Mouse (Mus musculus): ENCODE measurements around the gene Pou2f1.

Pou2f1 gene

GRCm38 (mm10) chr1:165848417-165848816 is 154.1 kb downstream of the Pou2f1 start:
- no peak for DNase-seq (ENCODE audit: low spot score)

- DNase-seq (ENCODE audit: low spot score): no peak
These were observed 157.1 kb downstream of the Pou2f1 start for GRCm38 (mm10) chr1:165845366-165845765.

GRCm38 (mm10) chr1:165844956-165845355 is 157.5 kb downstream of the Pou2f1 start:
- DNase-seq (ENCODE audit: low spot score): no peak

DNA sequence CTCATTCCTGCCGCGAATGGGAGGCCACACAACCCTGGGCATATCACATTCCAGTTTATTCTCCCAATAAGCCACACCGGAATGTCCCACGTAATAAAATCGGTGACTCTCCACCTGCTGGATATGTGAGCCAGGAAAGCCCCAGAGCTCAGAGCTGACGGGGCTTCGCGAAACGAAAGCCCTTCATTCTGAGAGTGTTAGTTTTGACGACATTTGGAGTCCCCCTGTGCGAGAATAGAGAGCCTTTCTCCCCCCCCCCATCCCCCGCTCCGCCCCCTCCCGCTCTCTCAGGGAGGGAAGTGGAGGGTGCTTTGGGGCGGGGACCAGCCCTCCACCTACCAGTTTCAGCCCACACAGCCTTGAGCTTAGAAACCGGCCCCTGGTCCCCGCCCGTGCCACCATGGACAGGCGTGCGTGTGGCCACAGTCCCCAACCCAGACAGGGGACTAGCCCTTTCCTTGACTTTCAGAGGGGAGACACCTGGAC is 158.0 kb downstream of the Pou2f1 start:
- no peak for DNase-seq (ENCODE audit: low spot score)

- no peak for DNase-seq (ENCODE audit: low spot score)
These were observed 158.9 kb downstream of the Pou2f1 start for GRCm38 (mm10) chr1:165843586-165843985.

DNA sequence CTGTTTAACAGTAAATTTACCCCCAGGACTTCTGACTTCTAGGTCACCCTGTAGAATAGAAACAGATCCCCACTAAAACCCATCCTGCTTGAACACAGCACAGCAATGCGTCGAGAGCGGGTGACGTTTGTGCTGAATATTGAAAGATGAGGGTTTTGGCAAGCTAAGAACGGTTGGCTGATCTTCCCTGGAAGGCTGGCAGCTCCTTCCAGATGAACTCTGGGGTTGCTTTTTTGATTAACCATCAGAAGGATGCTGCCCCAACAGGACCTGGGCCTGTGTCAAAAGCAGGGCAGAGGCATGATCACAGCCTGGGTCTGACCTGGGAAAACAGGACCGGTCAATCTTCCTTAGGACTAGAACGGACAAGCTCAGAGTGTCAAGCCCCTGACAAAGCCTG is 160.3 kb downstream of the Pou2f1 start:
- DNase-seq (ENCODE audit: low spot score): no peak

DNA sequence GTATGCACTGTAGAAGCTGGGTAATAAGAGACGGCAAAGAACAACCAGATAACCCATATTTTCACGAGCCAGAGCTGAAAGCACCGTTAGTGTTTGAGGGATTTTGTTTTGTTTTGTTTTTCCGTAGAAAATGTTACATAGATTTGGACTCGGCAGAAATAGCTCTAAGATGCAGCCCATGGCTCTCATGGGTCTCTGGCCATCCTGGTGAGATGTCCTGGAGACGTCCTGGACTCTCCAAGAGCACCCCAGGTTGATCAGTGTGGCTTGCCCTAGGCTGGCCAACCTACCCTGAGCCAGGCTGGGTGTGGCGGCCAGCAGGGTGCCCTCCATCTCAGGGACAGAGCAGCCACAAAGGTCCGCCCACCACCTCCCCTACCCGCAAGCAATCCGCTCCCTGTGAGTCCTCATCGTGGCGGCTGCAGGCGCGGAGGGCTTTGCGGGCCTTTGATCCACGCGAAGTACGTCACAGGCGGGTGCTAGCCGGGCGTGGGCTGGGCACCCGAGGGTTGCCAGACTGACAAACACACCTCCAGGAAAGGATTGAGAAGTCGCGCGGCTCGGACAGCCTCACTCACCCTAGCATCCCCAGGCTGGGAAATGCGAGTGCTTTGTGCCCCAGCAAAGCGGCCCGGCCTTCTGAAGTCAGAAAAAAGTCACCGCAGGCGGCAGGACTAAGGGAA is 161.8 kb downstream of the Pou2f1 start:
- DNase-seq (ENCODE audit: low spot score): peak; percentile 14

DNA sequence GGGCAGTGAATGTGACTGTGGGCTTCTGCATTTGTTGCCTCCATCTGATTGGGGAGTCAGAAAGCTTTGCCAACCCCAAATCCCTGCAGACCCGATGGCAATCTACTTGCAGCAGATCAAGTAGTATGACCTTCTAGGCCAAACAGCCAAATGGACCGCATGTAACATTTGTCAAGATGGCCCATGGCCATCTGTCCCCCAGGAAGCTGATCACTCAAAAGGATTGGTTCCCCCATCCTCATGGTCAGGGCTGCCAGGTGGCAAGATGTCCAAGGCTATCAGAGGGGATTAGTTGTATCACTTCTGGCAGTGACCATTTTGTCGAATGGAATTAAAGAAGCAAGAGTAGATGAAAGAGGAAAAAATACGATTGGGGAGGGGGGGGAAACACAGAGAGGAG is 163.3 kb downstream of the Pou2f1 start:
- no peak for DNase-seq (ENCODE audit: low spot score)

GRCm38 (mm10) chr1:165837546-165837945 is 164.9 kb downstream of the Pou2f1 start:
- peak; percentile 78 for DNase-seq (ENCODE audit: low spot score)

DNA sequence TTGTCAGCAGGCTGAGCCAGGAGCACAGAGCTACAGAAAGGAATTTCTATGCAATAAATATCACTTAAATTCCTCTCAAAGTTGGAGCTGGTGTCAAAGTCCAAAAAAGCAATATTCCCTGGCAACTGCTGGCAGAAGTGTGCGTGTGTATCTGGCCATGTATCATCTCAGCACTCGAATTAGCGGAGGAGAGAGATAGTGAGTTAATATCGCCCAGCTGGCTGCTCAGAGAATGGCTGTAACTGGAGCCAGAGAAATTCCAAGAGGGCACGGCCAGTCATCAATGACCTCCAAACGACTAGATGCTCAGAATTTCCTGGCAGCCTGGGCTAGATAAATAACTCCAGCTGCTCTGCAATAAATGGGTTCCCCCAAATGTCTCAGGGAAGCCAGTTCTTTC is 166.0 kb downstream of the Pou2f1 start:
- peak; percentile 66 for DNase-seq (ENCODE audit: low spot score)

DNA sequence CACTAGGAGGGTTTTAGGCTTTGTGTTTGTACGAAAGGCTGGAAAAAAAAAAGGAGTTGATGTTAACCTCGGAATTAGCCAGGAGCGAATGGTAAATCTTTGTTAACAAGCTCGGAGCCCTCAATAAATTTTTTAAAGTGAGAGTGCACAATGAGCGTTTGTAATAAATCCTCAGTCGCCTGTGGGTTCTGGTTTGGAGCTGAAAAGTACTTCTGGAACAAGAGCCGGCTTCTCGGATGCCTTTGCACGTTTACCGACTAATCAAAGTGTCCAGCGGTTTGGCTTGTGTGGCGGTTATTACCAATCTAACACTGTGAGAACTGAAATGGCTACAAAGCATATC is 167.9 kb downstream of the Pou2f1 start:
- DNase-seq (ENCODE audit: low spot score): no peak

GRCm38 (mm10) chr1:165833910-165834632 is 168.4 kb downstream of the Pou2f1 start:
- no peak for DNase-seq (ENCODE audit: low spot score)

DNA sequence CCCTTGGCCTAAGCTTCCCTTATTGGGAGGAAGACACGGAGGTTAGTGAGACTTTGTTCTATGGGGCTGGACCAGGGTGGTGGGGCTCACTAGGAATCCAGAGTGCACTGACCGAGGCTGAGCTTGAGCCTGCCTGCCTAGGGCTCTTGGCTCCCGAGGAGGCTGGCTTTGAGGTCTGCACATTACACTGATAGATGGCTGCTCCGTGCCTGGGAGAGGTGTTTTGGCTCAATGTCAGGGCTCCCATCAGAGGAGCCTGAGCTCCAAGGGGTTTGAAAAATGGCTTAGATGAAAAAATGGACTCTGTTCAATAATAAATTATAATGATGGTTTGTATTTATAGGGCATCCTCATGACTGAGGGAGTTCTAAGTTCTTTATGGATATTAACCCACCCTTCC is 169.2 kb downstream of the Pou2f1 start:
- DNase-seq (ENCODE audit: low spot score): no peak

- DNase-seq (ENCODE audit: low spot score): no peak
These were observed 172.6 kb downstream of the Pou2f1 start for GRCm38 (mm10) chr1:165829890-165830289.

DNA sequence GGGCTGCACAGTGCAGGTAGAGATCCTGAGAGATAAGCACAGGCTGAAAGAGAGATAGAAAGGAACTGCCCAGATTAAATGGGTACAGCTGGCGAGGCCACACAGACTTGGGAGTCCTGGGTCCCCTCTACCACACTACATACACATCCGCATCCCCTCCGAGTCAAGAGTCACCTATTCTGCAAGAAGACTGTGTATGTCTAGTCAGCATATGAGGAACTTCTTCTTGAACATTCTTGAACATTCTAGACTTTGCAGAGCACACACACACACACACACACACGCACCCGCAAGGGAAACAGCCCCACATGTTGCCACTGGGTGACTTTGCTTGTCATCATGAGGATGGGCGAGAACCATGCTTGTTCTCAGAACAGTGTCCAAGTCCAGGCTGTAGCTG is 173.9 kb downstream of the Pou2f1 start:
- no peak for DNase-seq (ENCODE audit: low spot score)

DNA sequence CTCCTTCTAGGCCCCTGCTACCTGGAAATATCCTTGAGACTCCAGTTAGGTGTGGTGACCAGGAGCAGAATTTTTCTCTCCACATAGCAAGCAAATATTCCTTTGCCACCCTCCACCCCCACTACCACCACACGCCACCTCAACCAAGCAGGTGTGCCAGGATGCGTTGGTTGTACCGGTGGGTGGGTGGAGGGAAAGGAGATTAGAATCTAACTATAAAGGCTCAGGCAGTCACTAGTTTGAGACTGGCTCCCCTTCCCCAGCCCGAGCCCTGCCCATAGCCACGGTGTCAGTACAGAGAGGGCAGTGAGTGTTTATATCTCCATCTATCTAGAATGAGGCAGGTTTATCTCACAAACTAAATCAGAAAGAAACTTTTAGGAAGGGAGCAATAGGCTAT is 174.3 kb downstream of the Pou2f1 start:
- no peak for DNase-seq (ENCODE audit: low spot score)

DNA sequence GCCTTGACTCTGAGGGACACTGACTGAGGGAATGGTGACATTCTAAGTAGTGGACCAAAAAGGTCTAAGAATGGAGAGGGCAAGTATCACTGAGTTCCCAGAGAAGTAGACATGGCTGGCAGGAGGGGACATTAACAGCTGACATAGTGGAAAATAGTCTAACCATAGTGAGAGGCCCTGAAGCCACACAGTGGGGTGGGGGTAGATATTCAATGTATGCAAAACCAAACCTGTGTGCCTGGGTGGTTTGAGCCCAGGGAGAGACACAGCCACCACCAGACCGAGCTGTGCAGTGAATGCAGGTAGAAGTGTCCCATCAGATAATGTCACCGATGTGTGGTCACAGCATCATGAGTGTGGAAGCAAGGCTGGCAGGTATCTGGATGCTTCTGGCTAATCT is 180.4 kb downstream of the Pou2f1 start:
- DNase-seq (ENCODE audit: low spot score): no peak

DNA sequence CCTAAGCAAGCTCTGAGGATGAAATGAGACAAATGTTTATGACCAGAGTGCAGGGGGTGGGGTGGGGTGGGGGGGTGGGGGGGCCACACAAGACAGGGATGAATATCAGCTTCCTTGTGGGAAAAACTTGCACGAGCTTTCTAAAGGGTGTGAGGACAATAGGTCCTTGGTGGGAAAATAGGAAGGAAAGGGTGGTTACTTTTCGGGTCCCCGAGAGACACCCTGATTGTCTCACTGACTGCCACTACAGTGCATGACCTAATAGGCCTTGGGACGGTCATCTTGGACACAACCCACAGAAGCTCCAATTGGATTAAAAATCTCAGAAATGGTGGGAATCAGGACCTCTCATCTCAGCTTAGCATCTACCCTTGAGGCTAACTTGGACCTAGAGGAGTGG is 183.3 kb downstream of the Pou2f1 start:
- DNase-seq (ENCODE audit: low spot score): no peak

DNA sequence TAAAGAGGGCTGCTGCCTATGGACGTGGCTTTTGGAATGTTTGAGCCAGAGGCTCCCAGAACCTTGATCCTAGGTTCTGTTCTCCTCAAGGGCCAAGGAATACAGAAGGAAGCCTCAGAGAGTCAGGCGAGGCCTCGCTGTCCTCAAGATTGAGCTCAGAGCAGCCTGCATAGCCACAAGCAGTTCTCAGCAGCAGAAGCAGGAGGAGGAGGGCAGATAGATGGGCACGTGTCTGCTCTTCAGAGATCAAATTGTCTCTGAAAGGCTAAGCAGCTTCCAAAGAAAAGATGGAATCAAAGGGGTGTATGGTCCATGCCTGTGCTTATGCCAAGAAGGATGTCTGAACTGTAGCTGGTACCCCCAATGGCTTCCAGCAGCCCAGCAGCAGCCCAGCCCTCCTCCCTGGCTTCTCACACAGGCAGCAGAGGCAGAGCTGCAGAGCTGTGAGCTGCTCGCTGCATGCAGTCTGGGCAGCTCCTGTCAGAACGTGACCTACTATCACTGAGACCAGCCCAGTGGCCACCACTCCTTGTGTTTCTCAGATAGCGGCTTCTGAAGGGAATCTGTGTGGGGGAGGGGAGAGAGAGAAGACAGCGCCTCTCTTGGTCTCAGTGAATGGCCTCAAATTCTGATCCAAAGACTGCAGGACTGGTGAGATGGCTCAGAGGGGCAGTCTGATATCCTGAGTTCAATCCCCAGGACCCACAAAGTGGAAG is 184.2 kb downstream of the Pou2f1 start:
- DNase-seq (ENCODE audit: low spot score): no peak

- DNase-seq (ENCODE audit: low spot score): no peak
These were observed 185.2 kb downstream of the Pou2f1 start for GRCm38 (mm10) chr1:165817264-165817663.

DNA sequence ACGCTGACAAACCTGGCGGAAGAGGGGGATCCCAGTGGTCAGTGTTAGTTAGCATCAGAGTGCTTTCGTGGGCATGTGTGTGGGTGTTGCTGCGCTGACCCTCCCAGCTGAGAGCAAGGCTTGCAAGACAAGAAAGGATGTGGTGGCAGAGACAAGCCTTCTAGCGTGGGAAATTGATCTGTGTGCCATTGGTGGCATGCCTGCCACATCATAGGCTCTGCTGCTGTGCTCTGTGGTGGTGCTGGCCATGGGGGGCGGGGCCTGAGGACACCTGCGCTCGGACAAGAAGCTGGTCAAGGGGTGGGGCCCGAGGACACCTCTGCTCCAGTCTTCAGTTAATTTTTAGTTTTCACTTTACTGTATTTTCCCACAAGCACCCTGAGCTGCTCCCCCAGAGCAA is 186.1 kb downstream of the Pou2f1 start:
- DNase-seq (ENCODE audit: low spot score): no peak
